Mouse (Mus musculus) inflammation-experienced regulatory T-cells, adult 16 weeks (primary cell): ENCODE data around the gene Gm5965. TPM values are rescaled to one million over a fixed set of nuclear protein-coding genes. Genes with fewer than 3 reads are reported as not detected.

Source experiments
- polyA plus RNA-seq: library from polyadenylated mRNA; unstranded; fragments of 100-300 nt; shearing (Covaris generic); gene quantifications from one replicate; pipeline ENCODE4 v1.2.1, GENCODE M21; 2017

The Gm5965 gene
- not detected for polyA plus RNA-seq

DNA sequence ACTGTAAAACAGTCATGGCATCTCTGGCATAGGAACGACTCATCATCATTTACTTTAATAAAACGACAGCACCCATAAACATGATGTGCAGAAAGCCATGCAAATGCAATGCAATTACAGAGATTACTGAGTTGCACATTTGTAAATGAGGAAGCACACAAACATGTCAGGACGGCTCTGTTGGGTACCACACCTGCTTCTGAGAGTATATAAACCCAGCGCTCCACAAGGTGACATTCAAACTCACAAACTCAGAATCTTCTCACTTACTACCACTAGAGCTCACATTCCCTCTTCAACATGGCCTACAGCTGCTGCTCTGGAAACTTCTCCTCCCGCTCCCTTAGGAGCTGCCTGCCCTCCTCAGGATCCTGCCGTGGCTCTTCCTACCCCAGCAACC is at the start of gene Gm5965:
Gm5965 (plus strand) TSS at position 301 of the 400 bp plus-strand sequence.

GRCm38 (mm10) chr16:88728812-88729275 is 48.9 kb upstream of the Gm5965 start, which contains the start of gene Krtap13-1:
TSS of gene Krtap13-1 (plus strand) at chr16:88728862.

DNA sequence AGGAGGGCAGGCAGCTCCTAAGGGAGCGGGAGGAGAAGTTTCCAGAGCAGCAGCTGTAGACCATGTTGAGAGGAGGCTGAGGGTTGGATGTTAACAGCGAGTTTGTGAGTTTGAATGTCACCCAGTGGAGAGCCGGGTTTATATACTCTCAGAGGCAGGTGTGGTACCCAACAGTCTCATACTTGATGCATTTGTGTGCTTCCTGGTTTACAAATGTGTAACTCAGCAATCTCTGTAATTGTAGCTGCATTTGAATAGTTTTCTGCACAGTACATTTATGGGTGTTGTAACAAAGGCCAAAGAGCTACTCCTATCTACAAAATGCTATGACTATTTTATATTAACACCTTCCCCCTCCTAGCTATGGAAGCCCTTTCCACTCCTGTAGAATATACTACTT is 26.2 kb upstream of the Gm5965 start, which contains the start of gene Krtap13:
Krtap13 (minus strand) TSS at position 101 of the 400 bp plus-strand sequence.

DNA sequence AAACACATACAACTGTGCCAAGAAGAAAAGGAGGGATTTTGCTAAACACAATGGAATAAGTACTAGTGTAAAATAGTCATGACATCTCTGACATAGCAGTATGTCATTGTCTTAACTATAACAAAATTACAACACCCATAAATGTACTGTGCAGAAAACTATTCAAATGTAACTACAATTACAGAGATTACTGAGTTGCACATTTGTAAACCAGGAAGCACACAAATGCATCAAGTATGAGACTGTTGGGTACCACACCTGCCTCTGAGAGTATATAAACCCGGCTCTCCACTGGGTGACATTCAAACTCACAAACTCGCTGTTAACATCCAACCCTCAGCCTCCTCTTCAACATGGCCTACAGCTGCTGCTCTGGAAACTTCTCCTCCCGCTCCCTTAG is 19.1 kb upstream of the Gm5965 start, which contains the start of gene 2310034C09Rik:
2310034C09Rik (plus strand) TSS at position 301 of the 400 bp plus-strand sequence.

DNA sequence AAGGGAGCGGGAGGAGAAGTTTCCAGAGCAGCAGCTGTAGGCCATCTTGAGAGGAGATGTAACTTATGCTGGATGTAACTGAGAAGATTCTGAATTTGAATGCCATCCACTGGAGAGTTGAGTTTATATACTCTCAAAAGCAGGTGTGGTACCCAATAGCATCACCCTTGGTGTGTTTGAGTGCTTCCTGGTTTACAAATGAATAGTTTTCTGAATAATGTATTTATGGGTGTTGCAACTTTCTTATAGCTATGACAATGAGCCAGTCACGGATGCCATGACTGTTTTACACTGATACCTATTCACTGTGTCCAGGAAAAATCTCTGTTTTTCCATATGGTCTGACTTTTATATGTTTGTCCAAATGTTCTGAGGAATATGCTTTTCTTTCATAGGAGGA is 3.6 kb upstream of the Gm5965 start, which contains the start of gene 2310057N15Rik:
2310057N15Rik (minus strand) TSS at position 101 of the 400 bp plus-strand sequence.

DNA sequence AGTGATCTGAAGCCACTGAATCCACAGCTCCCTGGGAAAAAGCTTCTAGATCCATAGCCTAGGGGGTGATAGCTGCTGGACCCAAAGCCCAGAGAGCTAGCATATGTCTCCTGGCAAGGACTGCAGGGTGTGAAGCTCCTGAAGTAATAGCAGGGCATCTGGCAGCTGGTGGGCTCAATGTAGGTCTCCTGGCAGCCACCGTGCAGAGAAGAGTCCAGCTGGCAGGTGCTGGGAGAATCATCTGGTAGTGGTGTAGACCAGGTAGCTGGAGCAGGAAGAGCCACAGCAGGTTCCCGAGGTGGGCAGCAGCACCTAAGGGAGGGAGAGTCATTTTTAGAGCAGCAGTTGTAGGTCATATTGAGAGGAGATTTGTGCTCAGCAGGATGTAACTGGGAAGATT is 34.1 kb downstream of the Gm5965 start, which contains the start of gene Gm20741:
Gm20741 (minus strand) TSS at position 394 of the 400 bp plus-strand sequence.

GRCm38 (mm10) chr16:88820066-88820465 is 42.4 kb downstream of the Gm5965 start, which contains the start of gene Krtap15:
TSS of gene Krtap15 (plus strand) at chr16:88820215.

GRCm38 (mm10) chr16:88826095-88826652 is 48.5 kb downstream of the Gm5965 start, which contains the start of gene Krtap14:
TSS of gene Krtap14 (minus strand) at chr16:88826145.

Other genes with a start within 250 kb of the Gm5965 start
- not detected for gene Cldn8, start 214.7 kb upstream of the Gm5965 start, polyA plus RNA-seq
- gene Krtap24-1, start 165.6 kb upstream of the Gm5965 start, polyA plus RNA-seq, result not detected
- gene 2310079G19Rik, start 150.2 kb upstream of the Gm5965 start, polyA plus RNA-seq, result not detected
- not detected for gene Krtap26-1, start 130.1 kb upstream of the Gm5965 start, polyA plus RNA-seq
- not detected for gene Krtap27-1, start 106.2 kb upstream of the Gm5965 start, polyA plus RNA-seq
- gene 2310061N02Rik, start 69.9 kb upstream of the Gm5965 start, polyA plus RNA-seq, result not detected
- gene Krtap13-1, start 49.0 kb upstream of the Gm5965 start, polyA plus RNA-seq, result not detected
- not detected for gene Krtap13, start 26.3 kb upstream of the Gm5965 start, polyA plus RNA-seq
- gene 2310034C09Rik, start 19.0 kb upstream of the Gm5965 start, polyA plus RNA-seq, result not detected
- not detected for gene 2310057N15Rik, start 3.7 kb upstream of the Gm5965 start, polyA plus RNA-seq
- not detected for gene Gm20741, start 34.3 kb downstream of the Gm5965 start, polyA plus RNA-seq
- gene Krtap15, start 42.3 kb downstream of the Gm5965 start, polyA plus RNA-seq, result not detected
- gene Krtap14, start 48.2 kb downstream of the Gm5965 start, polyA plus RNA-seq, result not detected
- gene Krtap19-1, start 91.5 kb downstream of the Gm5965 start, polyA plus RNA-seq, result not detected
- not detected for gene Krtap19-2, start 96.4 kb downstream of the Gm5965 start, polyA plus RNA-seq
- gene Krtap19-3, start 100.1 kb downstream of the Gm5965 start, polyA plus RNA-seq, result not detected
- not detected for gene Krtap19-4, start 107.2 kb downstream of the Gm5965 start, polyA plus RNA-seq
- gene Krtap19-5, start 118.6 kb downstream of the Gm5965 start, polyA plus RNA-seq, result not detected
- not detected for gene Krtap19-9b, start 154.4 kb downstream of the Gm5965 start, polyA plus RNA-seq
- not detected for gene Krtap16-3, start 185.0 kb downstream of the Gm5965 start, polyA plus RNA-seq
- gene Krtap22-2, start 232.9 kb downstream of the Gm5965 start, polyA plus RNA-seq, result not detected
- not detected for gene Gm10229, start 237.4 kb downstream of the Gm5965 start, polyA plus RNA-seq